Mouse (Mus musculus) E14TG2a.4 (cell line): ENCODE measurements around the gene Fat2.

ENCODE experiments used
- CTCF ChIP-seq: conservative IDR thresholded peaks from 2 replicates; pipeline ENCODE4 v1.5.1; 2014; ENCODE audit warnings: low read length
- NANOG ChIP-seq: IDR thresholded peaks from 2 replicates; pipeline ENCODE4 v1.6.1; 2014; ENCODE audit warnings: borderline replicate concordance, low read length, mixed read lengths
- POU5F1 ChIP-seq: IDR thresholded peaks from 2 replicates; pipeline ENCODE4 v1.6.1; 2014; ENCODE audit warnings: low read length, borderline replicate concordance

DNA sequence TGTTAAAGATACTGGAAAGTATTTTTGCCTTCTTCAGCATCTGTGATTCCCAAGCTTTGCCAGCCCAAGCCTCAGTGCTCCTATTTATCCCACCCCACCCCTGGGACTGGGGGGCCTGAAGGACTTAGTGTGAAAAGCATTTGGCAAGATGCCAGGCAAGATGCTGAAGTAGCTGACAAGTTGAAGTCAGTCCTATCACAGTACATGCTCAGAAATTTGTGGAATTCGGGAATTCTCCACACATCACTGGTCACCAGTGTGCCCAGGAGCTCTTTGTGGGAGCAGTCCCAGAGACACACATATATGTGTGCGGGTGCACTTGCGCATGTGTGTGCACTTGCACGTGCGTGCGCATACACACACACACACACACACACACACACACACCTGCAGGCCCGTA, 10.2 kb downstream of the Fat2 start:
- TF ChIP-seq CTCF, result no peak
- no peak for TF ChIP-seq NANOG
- TF ChIP-seq POU5F1, result no peak
